Mouse (Mus musculus): ENCODE data around the gene Slc16a6. TPM values are rescaled to one million over a fixed set of nuclear protein-coding genes. Genes with fewer than 3 reads are reported as not detected.

Gene Slc16a6
- total RNA-seq (2023): 32.4 TPM

GRCm38 (mm10) chr11:109473171-109474085, at the start of gene Slc16a6, which contains the start of gene Arsg:
Slc16a6 (minus strand) TSS chr11:109473598.
Arsg (plus strand) TSS chr11:109473374.

GRCm38 (mm10) chr11:109425392-109426271, 47.8 kb downstream of the Slc16a6 start, which contains the start of gene Amz2:
Amz2 (plus strand) TSS chr11:109425946.

DNA sequence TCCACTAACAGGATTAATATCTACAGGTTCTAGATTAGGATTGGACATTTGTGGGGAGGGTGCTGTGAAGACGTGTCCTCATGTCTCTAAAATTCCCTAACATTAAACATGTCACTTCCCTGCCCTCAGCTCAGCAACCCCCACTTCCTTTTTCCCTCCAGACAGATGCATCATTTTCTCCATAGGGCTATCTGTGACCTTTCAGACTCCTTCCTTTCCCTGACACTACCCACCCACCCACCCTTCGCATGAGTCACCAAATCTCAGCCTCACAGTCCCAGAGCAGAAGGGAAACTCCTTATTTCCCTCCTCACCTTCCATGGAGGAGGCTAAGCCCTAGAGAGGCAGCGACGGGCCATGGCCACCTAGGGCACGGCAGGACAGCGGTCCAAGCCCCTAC, 59.8 kb downstream of the Slc16a6 start, which contains the start of gene 9930022D16Rik:
Gene 9930022D16Rik (plus strand): TSS at position 301 of the 400 bp plus-strand sequence.

Other genes starting within 250 kb of the Slc16a6 start
- 0.97 TPM for gene Rgs9, start 175.5 kb downstream of the Slc16a6 start, total RNA-seq (2023)
- gene Gna13, start 110.8 kb downstream of the Slc16a6 start, total RNA-seq (2023): 193 TPM
- 1.5 TPM for gene 9930022D16Rik, start 59.7 kb downstream of the Slc16a6 start, total RNA-seq (2023)
- 48.5 TPM for gene Amz2, start 47.7 kb downstream of the Slc16a6 start, total RNA-seq (2023)
- 3.9 TPM for gene Arsg, start 224 bp downstream of the Slc16a6 start, total RNA-seq (2023)
- gene Wipi1, start 138.4 kb upstream of the Slc16a6 start, total RNA-seq (2023): 1.3 TPM
- 346 TPM for gene Prkar1a, start 175.8 kb upstream of the Slc16a6 start, total RNA-seq (2023)
- not detected for gene Fam20a, start 248.7 kb upstream of the Slc16a6 start, total RNA-seq (2023)

Measured in CD4-positive naive resting alpha-beta T cell, adult 76 days (primary cell).